Mouse (Mus musculus): ENCODE results near the gene Trf. TPM values are rescaled to one million over a fixed set of nuclear protein-coding genes. Genes with fewer than 3 reads are reported as not detected.

Trf gene
- total RNA-seq, 2 experiments from 2014 or later = 130 to 234 TPM

- peak; percentile 48 for ATAC-seq (ENCODE audit: poor library complexity, severe bottlenecking)
Measured at GRCm38 (mm10) chr9:103225464-103225863, 4.8 kb downstream of the Trf start.

- ATAC-seq (ENCODE audit: poor library complexity, severe bottlenecking) = no peak
Measured at GRCm38 (mm10) chr9:103224721-103225120, 5.5 kb downstream of the Trf start.

GRCm38 (mm10) chr9:103214281-103214680 lies 16.0 kb downstream of the Trf start:
- ATAC-seq (ENCODE audit: poor library complexity, severe bottlenecking) = peak; percentile 30; the same call in 1 of the 2 replicates

- no peak for ATAC-seq (ENCODE audit: poor library complexity, severe bottlenecking)
Measured at GRCm38 (mm10) chr9:103213631-103214030, 16.6 kb downstream of the Trf start.

- no peak for ATAC-seq (ENCODE audit: poor library complexity, severe bottlenecking)
Measured at GRCm38 (mm10) chr9:103212654-103213420, 17.4 kb downstream of the Trf start.

GRCm38 (mm10) chr9:103208802-103209423 lies 21.3 kb downstream of the Trf start:
- no peak for ATAC-seq (ENCODE audit: poor library complexity, severe bottlenecking)

- peak; percentile 100 for ATAC-seq (ENCODE audit: poor library complexity, severe bottlenecking)
Measured at GRCm38 (mm10) chr9:103207846-103208245, 22.4 kb downstream of the Trf start.

GRCm38 (mm10) chr9:103205786-103206185 lies 24.5 kb downstream of the Trf start:
- no peak for ATAC-seq (ENCODE audit: poor library complexity, severe bottlenecking)

- ATAC-seq (ENCODE audit: poor library complexity, severe bottlenecking) = peak; percentile 99
Measured at GRCm38 (mm10) chr9:103201561-103202260, 28.5 kb downstream of the Trf start, which contains the start of gene Srprb. TSS of gene Srprb (minus strand) at chr9:103202137.

- no peak for ATAC-seq (ENCODE audit: poor library complexity, severe bottlenecking)
Measured at GRCm38 (mm10) chr9:103188416-103188815, 41.8 kb downstream of the Trf start.

GRCm38 (mm10) chr9:103186747-103187146 lies 43.5 kb downstream of the Trf start:
- ATAC-seq (ENCODE audit: poor library complexity, severe bottlenecking) = no peak

- ATAC-seq (ENCODE audit: poor library complexity, severe bottlenecking) = no peak
Measured at GRCm38 (mm10) chr9:103185946-103186345, 44.3 kb downstream of the Trf start.

GRCm38 (mm10) chr9:103184855-103185254 lies 45.4 kb downstream of the Trf start:
- no peak for ATAC-seq (ENCODE audit: poor library complexity, severe bottlenecking)

- no peak for ATAC-seq (ENCODE audit: poor library complexity, severe bottlenecking)
Measured at GRCm38 (mm10) chr9:103181886-103182285, 48.4 kb downstream of the Trf start.

- peak; percentile 93 for ATAC-seq (ENCODE audit: poor library complexity, severe bottlenecking)
Measured at GRCm38 (mm10) chr9:103180807-103181565, 49.3 kb downstream of the Trf start.

- no peak for ATAC-seq (ENCODE audit: poor library complexity, severe bottlenecking)
Measured at GRCm38 (mm10) chr9:103180303-103180702, 49.9 kb downstream of the Trf start.

- peak; percentile 37 for ATAC-seq (ENCODE audit: poor library complexity, severe bottlenecking)
Measured at GRCm38 (mm10) chr9:103175692-103176091, 54.6 kb downstream of the Trf start.

- ATAC-seq (ENCODE audit: poor library complexity, severe bottlenecking) = peak; percentile 72
Measured at GRCm38 (mm10) chr9:103174771-103175519, 55.3 kb downstream of the Trf start.

GRCm38 (mm10) chr9:103168771-103169170 lies 61.5 kb downstream of the Trf start:
- ATAC-seq (ENCODE audit: poor library complexity, severe bottlenecking) = no peak

- ATAC-seq (ENCODE audit: poor library complexity, severe bottlenecking) = no peak
Measured at GRCm38 (mm10) chr9:103168046-103168445, 62.2 kb downstream of the Trf start.
